Mouse (Mus musculus) layer of hippocampus, adult 9-10 months (tissue): ENCODE results near the gene Tsc22d3.

Experiments
- DNase-seq: peaks from one replicate; pipeline ENCODE4 v3.0.0; 2022; ENCODE audit warnings: low spot score

The Tsc22d3 gene

GRCm38 (mm10) chrX:140600410-140601109, at the start of gene Tsc22d3:
Tsc22d3 (minus strand) TSS chrX:140600659.
- peak; percentile 24 for DNase-seq

- no peak for DNase-seq
These were observed 39.1 kb upstream of the Tsc22d3 start for GRCm38 (mm10) chrX:140639592-140639991.

GRCm38 (mm10) chrX:140638028-140638427, 37.6 kb upstream of the Tsc22d3 start:
- no peak for DNase-seq

DNA sequence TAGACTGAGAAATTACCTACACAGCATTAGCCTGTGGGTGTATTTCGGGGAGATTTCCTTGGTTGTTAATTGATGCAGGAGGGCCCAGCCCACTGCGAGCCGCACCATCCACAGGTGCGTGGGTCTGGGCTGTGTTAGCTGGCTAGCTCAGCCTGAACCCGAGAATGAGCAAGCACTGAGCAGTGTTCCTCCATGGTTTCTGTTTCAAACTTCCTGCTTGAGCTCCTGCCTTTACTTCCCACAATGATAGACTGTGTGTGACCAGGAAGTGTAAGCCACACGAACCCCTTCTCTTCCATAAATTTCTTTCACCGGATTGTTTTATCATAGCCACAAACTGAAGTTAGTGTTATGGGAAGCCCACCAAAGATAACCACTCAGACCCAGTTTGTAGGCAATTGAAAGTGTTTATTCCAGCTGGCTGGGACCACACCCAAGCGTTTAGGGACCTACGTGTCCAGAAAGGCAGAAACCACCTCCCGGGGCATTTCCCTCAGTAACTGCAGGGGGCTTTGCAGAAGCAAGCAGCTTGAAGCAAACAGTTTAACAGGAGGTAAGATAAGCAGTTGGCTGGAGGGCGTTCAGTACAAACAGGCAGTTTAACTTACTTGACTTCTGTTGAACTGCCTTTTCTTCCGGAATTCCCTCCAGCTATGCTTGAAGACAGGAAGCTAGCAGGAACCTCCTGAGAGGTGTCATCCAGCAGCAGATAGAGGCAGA, 24.6 kb upstream of the Tsc22d3 start:
- no peak for DNase-seq

DNA sequence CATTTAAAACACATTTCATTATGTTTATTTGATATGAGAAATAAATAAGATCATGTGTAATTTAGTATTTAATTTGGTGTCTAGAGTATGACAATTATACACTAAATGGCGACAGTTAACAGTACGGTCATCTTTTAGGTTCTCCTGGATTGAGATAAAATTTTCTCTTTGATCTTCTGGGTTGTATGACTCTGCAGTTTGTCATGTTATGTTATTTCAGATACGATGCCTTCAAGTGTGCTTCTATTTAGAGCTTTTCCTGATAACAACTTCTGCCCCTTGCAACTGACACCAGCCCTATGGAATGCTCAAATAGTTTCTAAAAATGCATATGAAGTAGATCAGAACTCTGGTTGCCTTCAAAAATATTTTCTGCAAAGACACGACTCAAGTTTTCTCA, 9.5 kb upstream of the Tsc22d3 start:
- DNase-seq: no peak

GRCm38 (mm10) chrX:140601884-140602283, 1.4 kb upstream of the Tsc22d3 start:
- no peak for DNase-seq

DNA sequence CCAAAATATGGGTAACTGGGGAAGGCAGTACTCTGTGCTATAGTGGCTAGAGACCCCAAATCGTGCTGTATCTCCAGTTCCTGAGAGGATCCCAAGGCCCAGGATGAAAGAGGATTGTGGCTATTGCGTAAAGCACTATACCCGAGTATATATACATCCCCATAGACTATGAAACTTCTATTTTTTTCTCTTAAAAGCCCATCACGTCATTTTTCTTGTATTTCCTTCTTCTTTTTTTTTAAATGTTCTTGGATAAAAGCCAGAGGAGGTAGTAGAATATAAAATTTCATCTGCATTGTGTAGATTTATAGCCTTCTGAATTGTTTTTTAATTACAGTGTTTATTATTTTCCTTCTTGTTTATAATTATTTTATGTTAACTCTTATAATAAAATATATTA, 852 bp upstream of the Tsc22d3 start:
- DNase-seq: no peak

DNA sequence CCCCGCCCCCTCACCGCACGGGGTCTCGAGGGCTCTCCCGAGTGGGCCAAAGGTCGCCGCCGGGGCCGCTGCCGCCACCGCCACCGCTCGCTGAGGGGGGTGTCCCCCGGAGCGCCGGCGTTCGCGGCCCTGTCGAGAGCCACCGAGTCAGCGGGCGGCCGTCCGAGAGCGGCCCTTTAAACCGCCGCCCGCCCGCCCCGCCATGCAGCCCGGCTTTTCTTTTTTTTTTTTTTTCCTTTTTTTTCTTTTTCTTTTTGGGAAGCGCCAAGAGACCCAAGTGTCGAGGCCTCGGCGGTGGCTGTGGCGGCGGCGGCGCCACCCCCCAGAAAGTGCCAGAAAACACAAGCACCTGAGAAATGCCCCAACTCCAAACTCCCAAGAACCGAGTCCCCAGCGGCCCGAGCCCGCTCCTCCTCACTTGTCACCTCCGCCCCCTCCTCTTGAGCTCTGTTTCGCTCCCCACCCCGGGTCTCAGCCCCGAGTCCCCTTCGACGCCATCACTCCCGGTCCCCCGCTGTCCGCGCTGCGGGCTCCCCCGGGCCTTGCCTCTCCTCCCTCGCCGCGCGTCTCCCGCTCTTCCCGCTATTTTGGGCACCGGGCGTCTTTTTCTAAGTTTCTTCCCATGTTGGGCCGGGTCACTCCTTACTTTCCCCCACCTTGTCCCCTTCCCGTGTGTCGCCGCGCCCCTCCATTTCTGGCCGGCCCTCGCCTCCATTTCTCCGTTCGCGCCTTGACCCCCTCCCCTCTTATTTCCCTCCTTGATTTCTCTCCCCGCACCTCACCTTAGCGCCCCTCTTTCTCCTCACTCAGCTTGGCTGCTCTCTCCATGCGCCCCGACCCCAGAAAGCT, 674 bp downstream of the Tsc22d3 start:
- no peak for DNase-seq

DNA sequence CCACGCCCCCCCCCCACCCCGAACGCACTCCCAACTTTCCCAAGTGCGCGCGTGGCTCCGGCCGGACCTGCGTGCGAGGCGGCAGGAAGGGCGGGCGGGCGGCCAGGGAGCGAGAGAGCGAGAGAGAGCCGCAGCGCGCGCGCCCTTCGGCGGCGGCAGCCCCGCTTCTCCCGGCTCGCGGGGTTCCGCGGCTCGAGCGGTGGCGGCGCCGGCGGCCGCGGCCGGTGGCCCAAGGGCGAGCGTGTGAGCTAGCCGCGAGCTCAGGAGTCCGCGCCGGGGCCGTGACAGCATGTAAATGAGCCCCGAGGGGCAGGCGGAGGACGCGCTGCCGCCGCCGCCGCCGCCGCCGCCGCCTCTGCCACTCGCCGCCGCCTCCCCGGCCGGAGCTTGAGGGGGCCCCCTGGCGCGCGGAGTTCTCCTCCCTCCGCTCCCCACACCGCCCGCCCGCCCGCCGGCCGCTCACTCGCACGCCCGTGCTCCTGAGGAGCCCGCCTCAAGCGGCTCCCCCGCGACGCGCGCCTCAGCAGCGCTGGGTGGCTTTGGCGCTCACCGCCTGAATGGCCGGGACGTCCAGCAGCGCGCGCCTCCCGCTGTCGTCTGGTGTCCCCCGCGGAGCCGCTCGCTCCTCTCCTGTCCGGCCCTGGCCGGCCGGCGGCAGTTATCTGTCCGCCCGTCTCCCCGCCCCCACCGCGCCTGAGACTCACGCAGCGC, 1.5 kb downstream of the Tsc22d3 start:
- DNase-seq: no peak

GRCm38 (mm10) chrX:140598194-140598849, 2.1 kb downstream of the Tsc22d3 start:
- DNase-seq: no peak

GRCm38 (mm10) chrX:140591176-140591575, 9.3 kb downstream of the Tsc22d3 start:
- DNase-seq: no peak

DNA sequence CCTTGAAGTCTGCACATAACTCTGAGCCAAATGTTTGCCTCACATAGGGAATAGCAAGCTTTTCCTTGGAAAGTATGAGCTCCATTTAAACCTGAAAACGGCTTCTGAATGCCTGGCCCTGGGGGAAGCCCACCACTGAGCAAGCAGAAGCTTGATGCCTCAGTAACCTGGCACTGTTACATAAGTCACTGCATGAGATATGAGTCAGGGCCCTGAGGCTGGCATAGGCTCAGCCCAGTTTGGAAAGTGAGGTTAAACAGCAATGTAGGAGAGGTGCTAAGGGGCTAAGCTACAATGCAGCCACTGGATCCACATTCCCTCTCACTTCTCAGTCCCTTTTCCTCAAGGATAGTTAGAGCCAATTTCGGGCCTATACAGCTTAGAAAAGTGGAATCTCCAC, 10.3 kb downstream of the Tsc22d3 start:
- DNase-seq: no peak

DNA sequence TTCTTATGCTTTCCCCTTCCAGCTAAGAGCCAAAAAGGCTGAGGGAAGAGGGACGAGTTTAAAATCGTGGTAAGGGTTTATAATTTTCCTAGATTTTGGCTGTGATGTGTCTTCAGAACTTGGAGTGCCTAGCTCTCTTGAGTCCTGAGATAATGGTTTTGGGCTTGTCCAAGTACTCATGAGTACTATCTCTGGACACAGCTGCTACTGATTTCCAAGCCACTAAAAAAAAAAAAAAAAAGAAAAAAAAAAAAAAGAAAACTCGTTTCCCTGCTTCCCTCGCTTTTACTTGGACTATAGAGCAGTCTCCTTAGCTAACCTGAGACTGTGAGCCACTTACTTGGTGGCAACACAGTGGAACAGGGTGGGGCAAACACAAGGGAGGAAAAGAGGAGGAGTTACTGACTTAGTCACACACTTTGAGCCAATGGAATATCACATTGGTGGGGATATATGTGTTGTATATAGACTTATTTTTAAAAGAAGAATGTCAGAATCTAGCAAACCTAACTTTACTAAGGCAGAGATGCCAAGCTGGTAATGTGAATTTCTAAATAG, 11.2 kb downstream of the Tsc22d3 start:
- DNase-seq: no peak

GRCm38 (mm10) chrX:140588534-140588933, 11.9 kb downstream of the Tsc22d3 start:
- DNase-seq: no peak

- no peak for DNase-seq
These were observed 20.0 kb downstream of the Tsc22d3 start for GRCm38 (mm10) chrX:140580416-140580815.

GRCm38 (mm10) chrX:140575636-140576035, 24.8 kb downstream of the Tsc22d3 start:
- DNase-seq: no peak

GRCm38 (mm10) chrX:140575200-140575599, 25.3 kb downstream of the Tsc22d3 start:
- DNase-seq: no peak

DNA sequence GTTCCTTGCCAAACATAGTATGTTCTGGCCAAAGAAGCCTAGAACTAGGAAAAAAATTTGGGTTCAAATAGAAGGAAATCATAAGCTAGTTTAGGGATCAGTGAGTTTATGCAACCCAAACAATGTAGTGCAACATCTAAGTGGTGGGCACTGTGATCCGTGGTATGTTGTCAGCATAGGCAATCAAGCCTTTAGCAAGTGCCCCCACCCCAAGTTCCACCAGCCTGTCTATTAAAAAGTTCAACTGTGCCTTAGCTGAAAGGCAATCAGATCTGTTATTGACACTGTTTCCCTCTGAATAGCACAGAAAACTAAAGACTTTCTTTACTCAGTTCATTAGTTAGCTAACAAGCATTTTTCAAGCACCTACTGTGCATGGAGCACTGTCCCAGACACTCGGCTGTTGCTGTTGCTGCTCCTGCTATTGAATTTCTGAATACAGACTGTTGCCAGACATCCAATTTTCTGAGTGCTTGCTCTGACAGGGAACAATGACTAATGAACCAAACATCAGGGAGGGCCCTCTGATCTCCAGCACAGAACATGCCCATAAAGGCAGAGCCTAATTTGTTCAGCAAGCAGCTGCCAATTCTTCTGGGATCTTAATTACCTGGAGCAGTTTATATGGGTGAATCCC, 27.6 kb downstream of the Tsc22d3 start:
- DNase-seq: no peak

DNA sequence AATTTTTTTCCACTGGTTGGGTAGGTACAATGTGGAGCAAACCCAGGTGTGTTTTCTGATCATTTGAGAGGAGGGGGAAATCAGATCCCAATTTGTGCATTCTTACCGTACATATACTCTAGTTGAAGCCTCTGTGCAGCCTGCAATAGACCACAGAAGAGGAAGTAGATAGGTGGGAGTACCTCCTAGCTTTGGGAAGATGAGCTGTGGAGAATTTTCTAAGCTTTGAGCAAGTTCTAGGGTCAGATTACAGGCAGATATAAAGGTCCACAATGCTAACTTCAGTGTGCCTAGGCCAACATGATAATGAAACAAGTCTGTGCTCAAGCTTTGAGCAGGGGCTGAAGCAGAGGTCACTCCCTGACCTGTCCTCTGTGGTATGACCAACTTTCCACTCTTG, 30.9 kb downstream of the Tsc22d3 start:
- no peak for DNase-seq

DNA sequence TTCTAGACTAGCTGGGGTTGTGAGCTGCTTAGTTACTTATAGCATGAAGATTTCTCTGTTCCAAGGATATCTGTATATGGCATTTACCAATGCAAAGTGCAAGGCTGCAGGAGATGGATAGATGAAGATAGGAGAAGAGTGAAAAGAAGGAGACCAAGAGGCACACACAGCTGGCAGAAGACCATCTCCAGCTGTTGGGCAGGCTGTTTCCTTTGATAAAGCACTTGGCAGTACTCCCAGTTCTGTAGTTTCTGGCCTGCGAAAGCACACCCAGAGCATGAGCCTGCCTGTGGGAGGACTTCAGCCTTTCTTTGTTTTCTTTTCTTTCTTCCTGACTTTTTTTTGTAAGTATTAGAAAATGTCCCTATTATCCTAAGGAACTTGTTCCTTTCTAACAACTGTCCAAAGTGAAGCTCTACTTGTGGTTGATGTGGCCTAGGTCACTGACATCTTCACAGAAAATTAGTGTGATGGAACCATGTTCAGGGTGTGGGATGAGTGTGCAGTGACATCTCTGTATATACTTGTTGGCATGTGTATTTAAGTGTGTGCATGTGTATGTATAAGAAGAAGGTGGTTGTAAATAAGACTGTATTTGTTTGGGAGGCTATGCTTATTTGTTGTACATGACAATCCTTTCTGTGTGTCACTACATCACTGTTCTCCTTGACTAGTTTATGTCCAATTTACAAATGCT, 32.6 kb downstream of the Tsc22d3 start:
- DNase-seq: no peak
